Mouse (Mus musculus): ENCODE data around the gene Trub1.

The Trub1 gene

DNA sequence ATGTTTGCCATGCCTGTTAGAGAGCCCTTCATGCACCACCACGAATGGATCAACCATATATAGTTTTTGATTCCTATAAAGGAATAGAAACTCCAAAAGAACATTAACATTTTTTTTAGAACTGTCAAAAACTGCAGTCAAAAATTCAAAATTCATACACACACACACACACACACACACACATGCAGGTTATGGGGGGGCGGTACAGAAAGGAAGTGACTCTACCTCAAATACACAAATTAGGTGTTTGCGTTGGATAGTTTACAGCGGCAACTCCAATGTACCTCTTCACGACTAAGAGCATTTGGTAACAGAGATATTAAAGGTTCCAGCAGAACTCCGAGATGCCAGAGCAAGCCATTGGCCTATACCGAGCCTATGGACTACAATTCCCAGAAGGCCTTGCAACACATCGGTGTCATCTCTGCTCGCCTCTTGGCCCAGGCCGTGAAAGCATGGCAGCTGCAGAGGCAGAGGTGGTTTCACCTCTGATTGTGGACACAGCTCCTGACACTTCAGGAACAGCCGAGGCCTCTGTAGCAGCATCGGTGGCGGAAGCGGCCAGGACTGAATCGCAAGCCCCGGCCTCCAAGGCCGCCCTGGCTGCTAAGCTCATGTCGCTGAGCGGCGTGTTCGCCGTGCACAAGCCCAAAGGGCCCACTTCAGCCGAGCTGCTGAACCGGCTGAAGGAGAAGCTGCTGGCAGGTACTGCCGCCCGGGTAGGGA, at the start of gene Trub1:
Gene Trub1 (plus strand): TSS at position 421 of the 726 bp plus-strand sequence.
- DNase-seq, result peak; percentile 82 to 88

DNA sequence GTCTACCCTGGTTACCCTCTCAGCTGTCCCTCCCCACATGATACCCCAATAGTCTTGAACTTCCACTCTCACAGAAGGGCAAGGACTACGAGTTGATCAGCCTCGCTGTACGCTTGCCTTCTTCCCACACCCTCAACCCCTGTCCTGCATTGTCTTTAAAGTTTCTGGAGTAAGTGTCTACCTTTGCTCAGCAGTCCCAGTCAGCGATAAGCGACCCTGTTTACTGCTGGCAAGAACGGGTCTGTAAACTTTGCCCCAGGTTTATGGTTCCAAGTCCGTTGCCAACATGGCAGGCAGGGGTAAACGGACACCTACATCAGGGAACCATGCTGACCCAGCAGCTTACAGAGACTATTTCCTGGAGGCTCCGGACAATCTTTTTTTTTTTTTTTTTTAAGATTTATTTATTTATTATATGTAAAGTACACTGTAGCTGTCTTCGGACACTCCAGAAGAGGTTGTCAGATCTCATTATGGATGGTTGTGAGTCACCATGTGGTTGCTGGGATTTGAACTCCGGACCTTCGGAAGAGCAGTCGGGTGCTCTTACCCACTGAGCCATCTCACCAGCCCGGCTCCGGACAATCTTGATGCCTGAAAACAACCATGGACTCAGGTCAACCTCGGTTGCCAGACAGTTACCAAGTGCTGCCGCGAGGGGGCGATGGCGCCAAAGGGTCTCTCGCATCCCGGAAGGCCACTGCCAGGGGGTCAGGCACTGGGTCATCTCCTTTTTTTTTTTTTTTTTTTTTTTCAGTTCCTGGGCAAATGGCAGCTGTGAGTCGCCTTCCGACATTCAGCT, 48.8 kb upstream of the Trub1 start:
- peak; percentile 93 to 94 for DNase-seq

DNA sequence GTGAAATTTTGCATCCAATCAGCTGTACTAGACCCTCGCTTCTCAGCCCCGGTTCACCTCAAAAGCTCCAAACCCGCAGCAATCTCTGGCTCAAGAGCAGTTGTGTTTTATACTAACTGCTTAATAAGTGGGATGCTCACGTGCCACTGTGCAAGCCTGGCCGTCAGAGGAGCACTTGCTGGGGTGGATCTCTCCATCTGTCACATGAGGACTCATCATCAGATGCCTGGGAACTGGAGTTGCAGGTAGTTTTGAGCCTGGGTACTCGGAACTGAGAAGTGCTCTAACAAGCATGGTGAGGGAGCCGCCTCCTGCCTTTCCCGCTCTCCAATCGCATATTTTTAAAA, 48.2 kb upstream of the Trub1 start:
- DNase-seq, result no peak

DNA sequence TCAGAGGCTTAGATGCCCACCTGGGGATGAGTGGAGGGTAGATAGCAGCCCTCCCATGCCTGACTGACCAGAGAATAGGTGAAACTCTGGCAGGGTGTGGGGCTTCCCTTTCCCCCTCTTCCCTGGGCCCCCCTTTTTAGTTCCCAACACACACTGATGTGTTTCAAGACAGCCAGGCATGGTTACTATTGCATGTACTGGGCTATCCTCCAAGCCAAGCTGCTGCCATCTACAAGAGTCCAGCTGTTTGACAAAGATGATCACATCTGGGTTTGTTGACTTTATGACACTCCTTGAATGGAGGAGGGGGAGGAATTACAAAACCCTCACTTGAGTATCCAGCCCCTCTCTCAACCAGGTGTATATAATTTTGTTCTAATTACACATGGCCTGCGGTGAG, 44.8 kb upstream of the Trub1 start:
- DNase-seq, result no peak

DNA sequence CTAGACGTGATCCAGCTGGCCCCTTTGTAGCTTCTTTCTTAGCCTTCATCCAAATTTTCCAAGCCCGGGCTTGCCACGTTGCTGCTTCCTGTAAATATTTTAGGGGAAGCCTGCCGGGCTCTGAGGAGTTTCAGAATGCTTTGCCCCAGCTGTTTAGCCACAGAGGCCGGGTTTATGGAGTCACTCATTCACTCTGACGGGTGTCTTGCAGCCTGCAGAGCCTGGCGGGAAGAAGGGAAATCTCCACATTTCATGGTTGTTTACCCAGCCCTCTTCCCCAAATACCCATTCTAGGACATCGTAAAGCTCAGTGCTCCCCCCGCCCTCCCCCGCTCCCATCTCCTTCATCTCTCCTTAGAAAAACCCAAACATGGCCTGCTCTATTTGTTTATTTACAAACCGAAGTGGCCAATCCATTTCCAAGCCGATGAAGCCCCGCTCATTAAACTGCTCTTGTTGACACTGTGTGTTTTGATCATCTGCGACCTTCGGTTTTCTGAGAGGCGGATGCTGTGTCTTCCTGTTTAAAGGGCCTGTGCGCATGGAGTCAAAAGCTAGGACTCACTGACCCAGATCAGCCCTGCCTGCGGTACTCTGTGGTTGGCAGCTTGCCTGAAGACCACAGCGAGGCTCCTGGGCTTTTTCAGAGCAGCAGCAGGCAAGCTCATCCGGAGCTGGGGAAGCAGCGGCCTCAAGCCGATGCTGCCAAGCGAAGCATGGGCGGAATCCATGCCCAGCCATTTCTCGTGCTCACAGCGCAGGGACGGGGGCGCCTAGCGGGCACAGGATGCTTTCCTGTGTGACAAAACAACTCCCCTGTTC, 41.1 kb upstream of the Trub1 start:
- DNase-seq, result peak; percentile 91 to 94

DNA sequence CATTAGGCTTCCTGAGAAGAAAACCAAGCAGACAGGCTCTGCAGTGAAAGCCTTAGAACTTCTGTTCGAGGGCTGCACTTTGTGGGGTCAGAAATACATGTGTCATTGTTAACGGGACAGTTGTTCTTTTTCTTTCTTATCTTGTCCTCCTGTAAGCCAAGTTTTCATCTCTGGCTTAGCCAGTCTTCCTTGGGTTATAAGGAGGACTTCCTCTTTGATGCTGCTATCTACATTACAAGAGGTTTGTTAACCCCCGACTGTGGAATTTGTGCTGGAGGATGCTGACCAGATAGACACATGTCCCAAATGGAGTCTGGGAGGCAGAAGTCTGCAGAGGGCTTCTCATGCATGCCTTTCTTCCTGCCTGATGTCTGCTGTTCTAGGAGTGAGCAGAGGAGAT, 39.5 kb upstream of the Trub1 start:
- DNase-seq, result no peak

DNA sequence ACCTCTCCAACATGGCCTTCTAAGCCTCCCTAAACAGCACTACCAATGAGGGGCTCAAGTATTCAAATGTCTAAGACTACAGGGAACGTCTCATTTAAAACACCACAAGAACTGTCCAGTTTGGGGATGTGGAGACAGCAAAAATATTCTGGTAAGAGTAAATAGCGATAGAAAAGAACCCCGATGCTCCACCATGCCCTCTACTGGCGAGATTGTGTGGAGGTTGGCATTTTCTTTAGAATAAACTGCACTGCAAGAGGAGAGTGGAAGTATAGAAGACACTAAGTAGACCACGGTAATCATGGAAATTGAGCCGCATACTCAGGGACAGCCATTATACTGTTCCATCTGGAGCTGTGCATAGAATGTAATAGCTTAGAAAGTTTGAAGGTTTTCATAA, 38.8 kb upstream of the Trub1 start:
- DNase-seq, result no peak

DNA sequence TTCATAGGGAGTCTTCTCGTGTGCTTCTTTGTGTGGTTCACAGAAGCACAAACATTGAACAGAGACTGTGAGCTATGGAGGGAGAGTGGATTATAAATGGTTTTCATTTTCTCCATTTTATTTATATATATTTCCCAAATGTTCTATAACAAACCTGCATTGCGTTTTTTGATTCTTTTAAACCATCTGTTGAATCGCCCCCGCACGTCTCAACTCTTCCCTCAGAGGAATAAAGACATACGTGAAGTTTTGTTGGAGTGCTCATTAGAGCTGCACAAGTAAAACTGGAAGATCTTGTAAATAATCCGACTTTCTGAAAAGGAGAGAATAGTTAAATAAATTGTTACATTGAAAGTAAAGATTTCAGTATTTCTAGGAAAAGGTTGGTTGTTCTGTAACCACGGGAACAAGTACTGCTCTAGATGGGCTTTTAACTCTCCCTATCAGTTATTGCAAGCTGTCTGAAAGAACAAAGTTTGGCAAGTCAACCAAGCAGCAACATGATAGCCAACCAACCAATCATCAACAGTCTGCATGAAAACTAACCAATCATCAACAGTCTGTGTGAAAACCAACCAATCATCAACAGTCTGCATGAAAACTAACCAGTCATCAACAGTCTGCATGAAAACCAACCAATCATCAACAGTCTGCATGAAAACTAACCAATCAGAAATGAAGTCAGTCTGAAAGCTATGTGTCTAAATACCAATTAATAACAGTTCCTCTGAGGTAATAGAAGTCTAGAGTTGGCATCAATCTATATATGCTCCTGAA, 37.5 kb upstream of the Trub1 start:
- no peak for DNase-seq

DNA sequence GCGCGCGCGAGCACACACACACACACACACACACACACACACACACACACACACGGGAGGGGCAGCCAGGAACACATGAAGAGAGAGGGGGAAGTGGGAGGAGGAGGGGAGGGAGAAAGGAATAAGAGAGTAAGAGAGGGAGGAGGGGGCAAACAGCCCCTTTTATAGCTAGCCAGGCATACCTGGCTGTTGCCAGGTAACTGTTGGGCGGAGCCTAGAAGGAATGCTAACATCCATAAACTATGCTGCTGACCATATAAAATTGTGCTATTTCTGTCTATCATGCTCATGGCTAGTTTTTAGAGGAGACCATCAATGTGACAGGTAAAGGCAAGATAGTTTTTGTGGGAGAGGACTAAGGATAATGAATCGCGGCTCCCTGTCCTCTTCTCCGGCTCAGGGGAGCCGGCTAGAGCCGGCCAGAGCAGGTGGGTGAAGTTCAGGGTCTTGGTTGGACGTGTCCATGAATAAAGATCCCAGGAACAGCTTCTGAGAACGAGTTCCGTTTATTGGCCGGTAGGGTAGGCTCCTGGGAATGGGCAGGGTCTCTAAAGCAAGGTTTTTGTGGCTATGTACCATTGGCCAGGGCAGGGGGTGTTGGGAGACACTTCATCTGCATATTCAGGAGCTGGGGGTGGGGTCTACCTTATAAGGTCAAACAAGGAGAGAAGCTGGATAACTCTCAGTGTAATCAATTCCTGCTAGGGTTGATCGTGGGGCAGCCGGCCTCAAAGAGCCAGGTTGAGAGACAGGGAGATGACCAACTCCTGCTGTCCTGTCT, 34.7 kb upstream of the Trub1 start:
- peak; percentile 18 to 45 for DNase-seq

DNA sequence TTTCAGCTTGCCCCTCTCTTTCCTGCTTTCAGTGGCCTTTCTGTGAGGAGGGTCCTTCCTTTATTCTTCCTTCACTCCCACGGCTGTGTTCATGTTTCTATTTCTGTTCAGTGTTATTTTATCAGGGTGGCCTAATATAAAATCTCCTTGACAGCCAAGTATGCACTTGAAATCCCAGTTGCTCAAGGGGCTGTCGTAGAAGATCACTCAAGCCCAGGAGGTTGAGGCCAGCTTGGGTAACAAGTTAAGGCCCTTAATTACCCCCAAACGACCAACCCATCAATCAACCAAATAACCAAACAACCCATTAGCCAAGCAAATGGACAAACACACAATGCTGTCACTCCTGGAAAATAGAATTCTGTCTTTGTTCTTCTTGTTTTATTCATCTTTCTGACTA, 29.3 kb upstream of the Trub1 start:
- no peak for DNase-seq

DNA sequence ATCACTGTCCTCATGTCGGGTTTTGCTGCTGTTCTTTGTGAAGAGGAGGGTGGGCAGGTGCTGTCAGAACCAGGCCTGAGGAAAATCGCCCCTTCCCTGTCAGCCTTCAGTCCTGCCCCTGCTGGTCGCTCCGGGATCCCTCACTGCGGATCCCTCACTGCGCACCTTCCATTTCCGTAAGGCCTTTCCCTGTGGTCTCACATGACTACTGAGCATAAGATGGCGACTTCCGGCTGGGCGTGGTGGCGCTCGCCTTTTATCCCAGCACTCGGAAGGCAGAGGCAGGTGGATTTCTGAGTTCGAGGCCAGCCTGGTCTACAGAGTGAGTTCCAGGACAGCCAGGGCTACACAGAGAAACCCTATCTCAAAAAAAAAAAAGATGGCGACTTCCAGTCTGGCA, 27.4 kb upstream of the Trub1 start:
- DNase-seq, result no peak

DNA sequence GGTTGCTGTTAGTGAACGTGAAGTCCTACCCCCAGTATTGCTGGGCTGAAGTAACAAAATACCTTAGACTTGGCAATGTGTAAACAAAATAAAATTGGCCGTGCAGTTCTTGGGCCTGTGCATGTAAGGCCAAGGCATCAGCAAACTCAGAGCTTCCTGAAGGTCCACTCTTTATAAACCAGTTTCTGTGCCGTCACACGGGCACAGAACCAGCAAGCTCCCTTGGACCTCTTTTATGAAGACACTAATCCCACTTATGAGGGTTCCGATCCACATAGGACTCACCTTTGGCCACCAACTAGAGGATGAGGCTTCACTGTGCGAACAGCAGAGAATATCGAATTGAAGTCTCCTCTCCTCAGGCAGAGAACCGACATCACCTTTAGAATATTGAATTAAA, 25.9 kb upstream of the Trub1 start:
- no peak for DNase-seq

DNA sequence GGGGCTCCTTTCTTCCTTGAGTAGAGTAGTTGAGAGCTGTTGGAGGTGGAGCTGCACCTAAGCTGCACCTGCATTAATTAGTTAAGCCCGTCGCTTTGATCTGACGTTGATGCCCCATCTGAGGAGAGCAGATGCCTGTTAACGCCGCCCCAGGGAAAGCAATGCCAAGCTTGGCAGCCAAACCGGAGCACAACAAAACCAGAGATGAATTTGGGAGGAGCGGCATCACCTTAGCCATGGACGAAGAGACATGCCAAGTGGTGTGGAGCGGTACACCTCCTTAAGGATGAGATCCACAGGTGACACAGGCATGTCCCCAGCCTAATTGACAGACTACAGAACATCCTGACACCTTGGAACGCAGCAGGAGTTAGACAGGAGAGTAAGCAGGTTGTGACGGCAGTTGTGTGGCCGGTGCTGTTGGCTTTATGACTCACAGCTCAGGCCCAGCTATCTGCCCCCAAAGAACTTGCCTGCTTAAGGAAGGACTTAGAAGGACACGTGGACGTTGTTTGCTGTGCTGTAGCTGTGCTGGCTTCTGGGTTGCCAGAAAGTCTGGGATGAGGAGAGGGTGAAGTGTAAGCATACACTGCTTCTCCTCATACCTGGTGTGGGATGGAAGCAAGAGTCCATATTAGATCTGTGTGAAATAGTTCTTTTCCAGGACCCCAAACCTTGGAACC, 24.8 kb upstream of the Trub1 start:
- no peak for DNase-seq

DNA sequence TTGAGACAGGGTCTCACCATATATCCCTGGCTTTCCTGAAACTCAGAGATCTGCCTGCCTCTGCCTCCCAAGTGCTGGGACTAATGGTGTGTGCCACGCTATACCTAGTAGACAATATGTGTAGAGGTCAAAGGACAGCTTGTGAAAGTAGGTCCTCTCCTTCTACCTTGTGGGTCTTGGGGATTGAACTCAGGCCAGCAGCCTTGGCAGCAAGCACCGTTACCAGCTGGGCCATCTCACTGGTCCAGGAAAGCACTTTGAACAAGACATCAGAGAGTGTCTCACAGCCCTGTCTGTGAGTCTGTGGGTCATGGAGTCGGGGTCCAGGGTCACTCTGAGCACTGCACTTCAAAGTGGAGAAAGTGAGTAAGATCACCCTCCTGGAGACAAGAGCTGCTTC, 24.1 kb upstream of the Trub1 start:
- no peak for DNase-seq

DNA sequence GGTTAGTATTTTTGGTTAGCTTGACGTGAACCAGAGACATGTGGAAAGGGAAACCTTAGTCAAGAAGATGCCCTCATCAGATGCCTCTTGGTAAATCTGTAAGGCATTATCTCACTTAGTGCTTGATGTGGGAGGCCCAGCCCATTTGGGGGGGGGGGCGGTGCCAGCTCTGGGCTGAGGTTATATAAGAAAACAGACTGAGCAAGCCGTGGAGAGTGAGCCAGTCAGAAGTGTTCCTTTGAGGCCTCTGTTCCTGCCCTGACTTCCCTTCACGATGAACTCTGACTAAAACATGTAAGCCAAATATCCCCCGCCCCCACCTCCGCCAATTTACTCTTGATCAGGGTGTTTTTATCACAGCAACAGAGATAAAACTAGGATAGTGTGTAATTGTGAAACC, 22.8 kb upstream of the Trub1 start:
- no peak for DNase-seq

DNA sequence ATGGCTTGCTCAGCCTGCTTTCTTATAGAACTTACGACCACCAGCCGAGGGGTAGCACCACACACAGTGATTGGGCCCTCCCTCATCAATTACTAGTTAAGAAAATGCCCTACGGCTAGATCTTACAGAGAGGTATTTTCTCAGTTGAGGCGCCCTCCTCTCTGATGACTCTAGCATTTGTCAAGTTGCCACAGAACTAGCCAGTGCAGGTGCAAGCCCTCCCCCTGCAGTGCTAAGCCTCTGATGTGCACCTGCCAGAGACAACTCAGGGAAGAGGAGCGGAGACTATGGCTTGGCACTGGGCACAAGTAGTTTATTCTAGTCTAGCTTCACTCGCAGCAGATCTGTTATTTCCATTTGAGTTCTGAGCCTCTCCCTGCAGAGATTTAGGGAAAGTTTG, 21.2 kb upstream of the Trub1 start:
- DNase-seq, result no peak

DNA sequence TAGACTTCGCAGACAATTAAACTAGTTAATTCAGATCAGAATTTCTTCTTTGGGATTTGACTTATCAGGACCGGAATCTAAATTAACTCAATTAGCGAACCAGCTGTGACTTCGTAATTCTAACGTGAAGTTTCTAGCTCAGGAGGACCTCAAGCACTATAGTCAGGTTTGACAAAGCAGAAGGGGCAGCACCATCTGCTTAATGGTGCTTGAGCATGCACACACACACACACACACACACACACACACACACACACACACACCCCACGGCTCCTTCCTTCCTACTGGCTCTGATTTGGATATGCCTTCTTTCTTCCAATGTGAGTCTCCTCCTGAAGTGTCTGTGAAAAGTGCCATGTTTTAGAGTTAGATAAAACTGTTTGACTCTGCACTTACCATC, 18.7 kb upstream of the Trub1 start:
- DNase-seq, result no peak

DNA sequence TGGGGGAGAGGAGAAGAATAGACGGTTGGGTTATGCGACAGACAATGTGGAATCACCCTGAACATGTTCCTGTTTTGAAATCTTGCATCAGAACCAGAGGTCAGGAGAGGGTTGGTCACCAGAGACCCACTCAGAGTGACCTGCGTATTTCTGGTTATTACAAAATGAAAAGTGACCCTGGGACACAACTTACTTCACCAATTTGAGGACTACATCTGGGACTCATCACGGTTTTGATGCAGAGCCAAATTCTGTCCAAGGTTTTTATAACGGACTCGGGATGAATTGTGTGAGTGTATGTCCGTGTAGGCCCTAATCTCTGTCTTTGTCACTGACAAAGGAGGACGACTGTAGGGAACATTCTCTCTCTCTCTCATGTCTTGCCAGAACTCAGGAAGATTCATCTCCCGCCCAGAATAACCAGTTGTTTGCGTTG, 16.1 kb upstream of the Trub1 start:
- peak; percentile 76 to 78 for DNase-seq

DNA sequence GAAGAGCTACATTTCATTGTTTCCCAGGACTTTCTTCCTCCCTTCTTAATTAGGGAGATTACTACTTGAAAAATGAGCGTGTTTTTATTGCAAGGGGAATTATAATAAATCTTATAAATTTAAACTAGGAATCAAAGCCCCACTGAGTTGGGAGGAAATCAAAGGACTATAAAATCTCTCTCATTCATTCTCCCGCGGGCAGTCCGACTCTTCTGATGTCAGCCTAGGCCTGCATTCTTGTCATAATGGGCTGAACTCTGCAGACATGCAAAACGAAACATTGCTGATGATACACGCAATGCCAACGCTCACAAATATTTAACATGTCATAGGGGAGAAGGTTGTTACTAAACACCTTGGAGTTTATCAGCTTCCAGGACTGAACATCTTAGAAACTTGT, 15.7 kb upstream of the Trub1 start:
- peak in 1 of 2 experiments; percentile 42 for DNase-seq

DNA sequence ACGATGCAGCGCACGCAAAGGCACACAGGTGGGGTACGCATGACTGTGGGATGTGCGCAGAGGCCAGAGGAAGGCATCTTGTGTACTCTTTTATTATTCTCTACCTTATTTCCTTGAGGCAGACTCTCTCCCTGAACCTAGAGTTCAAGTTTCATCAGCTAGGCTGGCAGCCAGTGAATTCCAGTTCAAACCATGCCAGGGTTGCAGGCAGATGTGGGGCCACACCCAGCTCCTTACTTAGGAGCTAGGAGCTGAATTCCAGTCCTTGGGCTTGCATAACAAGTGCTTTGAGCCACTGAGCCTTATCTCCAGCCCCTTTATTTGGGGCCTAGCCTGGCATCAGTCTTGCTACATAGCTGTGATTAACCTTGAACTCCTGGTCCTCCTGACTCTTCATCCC, 13.4 kb upstream of the Trub1 start:
- no peak for DNase-seq

DNA sequence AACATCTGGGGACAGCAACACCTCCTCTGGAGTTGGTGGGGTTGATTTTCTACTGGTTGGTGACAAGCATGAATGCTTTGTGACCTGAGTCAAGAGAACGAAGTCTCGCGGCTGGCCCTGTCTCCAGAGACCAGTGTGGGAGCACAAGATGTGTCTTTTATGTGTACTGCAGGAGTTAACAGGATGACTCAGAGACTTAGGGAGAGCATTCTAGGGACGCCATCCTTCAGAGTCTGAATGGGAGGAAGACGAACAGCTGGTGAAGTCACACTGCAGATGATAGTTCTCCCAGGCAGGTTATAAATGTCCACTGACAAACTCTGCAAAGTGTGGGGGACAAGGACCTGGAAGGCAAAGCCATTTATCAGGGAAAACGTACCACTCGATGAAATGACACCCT, 11.2 kb upstream of the Trub1 start:
- peak; percentile 30 to 51 for DNase-seq
